Mouse (Mus musculus): ENCODE results near the gene Fam241a. TPM values are rescaled to one million over a fixed set of nuclear protein-coding genes. Genes with fewer than 3 reads are reported as not detected.

Fam241a gene
- polyA plus RNA-seq, 1 experiment from 2014 or later, result 1.6 TPM

- Histone ChIP-seq H3K27ac (replicated peaks; ENCODE audit: low read depth, low read length) (no peak overlapping the region), H3K4me3 (ENCODE audit: low read depth, low read length) (no peak overlapping the region), H3K9me3 (ENCODE audit: control insufficient read depth, low read length) (no peaks in the 10 kb centered on the region), H3K4me2 (ENCODE audit: low read depth, severe bottlenecking) (no peak overlapping the region), H3K9ac (ENCODE audit: low read length) (no peak overlapping the region), H3K36me3 (ENCODE audit: control insufficient read depth, insufficient read depth, low read length) (no peaks in the 10 kb centered on the region), H3K4me1 (ENCODE audit: control insufficient read depth, insufficient read depth, low read length) (no peaks in the 10 kb centered on the region), H3K27me3 (ENCODE audit: control insufficient read depth, insufficient read depth, low read length) (no peaks in the 10 kb centered on the region)
- WGBS, result 78% methylated on average over 9 of the region's 9 CpGs
- ATAC-seq (ENCODE audit: insufficient number of reproducible peaks, low FRiP score, low TSS enrichment, low read depth) (no peak), DNase-seq (ENCODE audit: low spot score) (no peak)
These were observed 22.0 kb upstream of the Fam241a start for GRCm38 (mm10) chr3:127917999-127918661.

- WGBS, result 91% methylated on average over 3 of the region's 3 CpGs
- DNase-seq (ENCODE audit: low spot score), result no peak
- no peaks in the 10 kb centered on the region for H3K36me3 ChIP-seq (ENCODE audit: control insufficient read depth, insufficient read depth, low read length)
- H3K4me2 ChIP-seq (ENCODE audit: low read depth, severe bottlenecking), result no peak overlapping the region
- no peak overlapping the region for H3K27ac ChIP-seq (replicated peaks; ENCODE audit: low read depth, low read length)
- H3K4me3 ChIP-seq (ENCODE audit: low read depth, low read length), result no peak overlapping the region
- ATAC-seq (ENCODE audit: insufficient number of reproducible peaks, low FRiP score, low TSS enrichment, low read depth), result no peak
- H3K9ac ChIP-seq (ENCODE audit: low read length), result no peak overlapping the region
- no peaks in the 10 kb centered on the region for H3K4me1 ChIP-seq (ENCODE audit: control insufficient read depth, insufficient read depth, low read length)
- no peaks in the 10 kb centered on the region for H3K27me3 ChIP-seq (ENCODE audit: control insufficient read depth, insufficient read depth, low read length)
- no peaks in the 10 kb centered on the region for H3K9me3 ChIP-seq (ENCODE audit: control insufficient read depth, low read length)
These were observed 21.4 kb upstream of the Fam241a start for GRCm38 (mm10) chr3:127917549-127917948.

DNA sequence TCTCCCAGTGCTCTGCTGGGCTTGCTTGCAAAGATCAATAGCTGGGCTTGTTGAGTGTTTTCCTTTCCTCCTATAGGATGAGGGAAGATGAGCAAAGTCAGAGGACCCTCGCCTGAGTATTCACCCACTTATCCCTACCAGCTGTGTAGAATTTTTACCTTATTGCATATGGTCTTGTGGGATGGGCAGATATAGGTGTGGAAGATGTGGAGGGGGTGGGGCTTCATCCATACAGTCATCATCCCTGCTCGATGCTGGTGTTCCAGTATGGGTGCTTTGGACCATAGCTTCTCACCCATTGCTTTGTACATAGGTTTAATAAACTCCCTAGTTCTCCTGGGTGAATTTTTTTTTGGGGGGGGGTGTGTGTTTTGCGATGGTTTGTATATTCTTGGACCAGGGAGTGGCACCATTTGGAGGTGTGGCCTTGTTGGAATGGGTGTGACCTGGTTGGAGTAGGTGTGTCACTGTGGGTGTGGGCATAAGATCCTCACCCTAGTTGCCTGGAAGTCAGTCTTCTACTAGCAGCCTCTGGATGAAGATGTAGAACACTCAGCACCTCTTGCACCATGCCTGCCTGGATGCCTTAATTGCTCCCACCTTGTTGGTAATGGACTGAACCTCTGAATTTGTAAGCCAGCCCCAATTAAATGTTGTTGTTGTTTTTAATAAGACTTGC is 19.7 kb upstream of the Fam241a start:
- Histone ChIP-seq H3K27ac (replicated peaks; ENCODE audit: low read depth, low read length) (no peak overlapping the region), H3K4me1 (ENCODE audit: control insufficient read depth, insufficient read depth, low read length) (no peaks in the 10 kb centered on the region), H3K36me3 (ENCODE audit: control insufficient read depth, insufficient read depth, low read length) (no peaks in the 10 kb centered on the region), H3K9ac (ENCODE audit: low read length) (no peak overlapping the region), H3K27me3 (ENCODE audit: control insufficient read depth, insufficient read depth, low read length) (no peaks in the 10 kb centered on the region), H3K9me3 (ENCODE audit: control insufficient read depth, low read length) (no peaks in the 10 kb centered on the region), H3K4me2 (ENCODE audit: low read depth, severe bottlenecking) (no peak overlapping the region), H3K4me3 (ENCODE audit: low read depth, low read length) (no peak overlapping the region)
- WGBS, result 88% methylated on average over 3 of the region's 3 CpGs
- ATAC-seq (ENCODE audit: insufficient number of reproducible peaks, low FRiP score, low TSS enrichment, low read depth), result no peak
- DNase-seq (ENCODE audit: low spot score), result no peak

- H3K4me2 ChIP-seq (ENCODE audit: low read depth, severe bottlenecking), result no peak overlapping the region
- H3K27ac ChIP-seq (replicated peaks; ENCODE audit: low read depth, low read length), result no peak overlapping the region
- WGBS, result 53% methylated on average over 16 of the region's 16 CpGs
- H3K9me3 ChIP-seq (ENCODE audit: control insufficient read depth, low read length), result no peaks in the 10 kb centered on the region; the same call in 1 of the 2 replicates
- no peaks in the 10 kb centered on the region for H3K36me3 ChIP-seq (ENCODE audit: control insufficient read depth, insufficient read depth, low read length)
- no peak overlapping the region for H3K9ac ChIP-seq (ENCODE audit: low read length)
- no peaks in the 10 kb centered on the region for H3K27me3 ChIP-seq (ENCODE audit: control insufficient read depth, insufficient read depth, low read length)
- H3K4me1 ChIP-seq (ENCODE audit: control insufficient read depth, insufficient read depth, low read length), result no peaks in the 10 kb centered on the region
- no peak for DNase-seq (ENCODE audit: low spot score)
- ATAC-seq (ENCODE audit: insufficient number of reproducible peaks, low FRiP score, low TSS enrichment, low read depth), result no peak
- H3K4me3 ChIP-seq (ENCODE audit: low read depth, low read length), result no peak overlapping the region
These were observed 18.0 kb upstream of the Fam241a start for GRCm38 (mm10) chr3:127913885-127914709.

- Histone ChIP-seq H3K9ac (ENCODE audit: low read length) (no peak overlapping the region), H3K36me3 (ENCODE audit: control insufficient read depth, insufficient read depth, low read length) (no peaks in the 10 kb centered on the region), H3K27ac (replicated peaks; ENCODE audit: low read depth, low read length) (no peak overlapping the region), H3K4me1 (ENCODE audit: control insufficient read depth, insufficient read depth, low read length) (no peaks in the 10 kb centered on the region), H3K4me3 (ENCODE audit: low read depth, low read length) (no peak overlapping the region), H3K4me2 (ENCODE audit: low read depth, severe bottlenecking) (no peak overlapping the region), H3K27me3 (ENCODE audit: control insufficient read depth, insufficient read depth, low read length) (no peaks in the 10 kb centered on the region), H3K9me3 (ENCODE audit: control insufficient read depth, low read length) (no peaks in the 10 kb centered on the region; the same call in 1 of the 2 replicates)
- no peak for ATAC-seq (ENCODE audit: insufficient number of reproducible peaks, low FRiP score, low TSS enrichment, low read depth)
- DNase-seq (ENCODE audit: low spot score), result no peak
- 71% methylated on average over 7 of the region's 7 CpGs for WGBS
These were observed 13.8 kb upstream of the Fam241a start for GRCm38 (mm10) chr3:127909941-127910340.

GRCm38 (mm10) chr3:127894981-127895779 is 944 bp downstream of the Fam241a start:
- Histone ChIP-seq H3K27ac (replicated peaks; ENCODE audit: low read depth, low read length) (no peak overlapping the region), H3K4me1 (ENCODE audit: control insufficient read depth, insufficient read depth, low read length) (no peaks in the 10 kb centered on the region), H3K9ac (ENCODE audit: low read length) (peak overlapping the region; percentile 58), H3K27me3 (ENCODE audit: control insufficient read depth, insufficient read depth, low read length) (peaks cover 4% of the 10 kb centered on the region; the same call in 1 of the 2 replicates), H3K4me2 (ENCODE audit: low read depth, severe bottlenecking) (peak overlapping the region; percentile 82), H3K9me3 (ENCODE audit: control insufficient read depth, low read length) (no peaks in the 10 kb centered on the region), H3K4me3 (ENCODE audit: low read depth, low read length) (peak overlapping the region; percentile 56), H3K36me3 (ENCODE audit: control insufficient read depth, insufficient read depth, low read length) (no peaks in the 10 kb centered on the region)
- ATAC-seq (ENCODE audit: insufficient number of reproducible peaks, low FRiP score, low TSS enrichment, low read depth) (no peak), DNase-seq (ENCODE audit: low spot score) (no peak)
- 46% methylated on average over 7 of the region's 7 CpGs for WGBS

- H3K27me3 ChIP-seq (ENCODE audit: control insufficient read depth, insufficient read depth, low read length), result peaks cover 4% of the 10 kb centered on the region; the same call in 1 of the 2 replicates
- 78% methylated on average over 7 of the region's 7 CpGs for whole genome bisulfite sequencing
- no peak overlapping the region for H3K4me3 ChIP-seq (ENCODE audit: low read depth, low read length)
- H3K9ac ChIP-seq (ENCODE audit: low read length), result no peak overlapping the region
- no peak overlapping the region for H3K4me2 ChIP-seq (ENCODE audit: low read depth, severe bottlenecking)
- H3K36me3 ChIP-seq (ENCODE audit: control insufficient read depth, insufficient read depth, low read length), result no peaks in the 10 kb centered on the region
- no peak for DNase-seq (ENCODE audit: low spot score)
- ATAC-seq (ENCODE audit: insufficient number of reproducible peaks, low FRiP score, low TSS enrichment, low read depth), result no peak
- no peaks in the 10 kb centered on the region for H3K4me1 ChIP-seq (ENCODE audit: control insufficient read depth, insufficient read depth, low read length)
- H3K27ac ChIP-seq (replicated peaks; ENCODE audit: low read depth, low read length), result no peak overlapping the region
- H3K9me3 ChIP-seq (ENCODE audit: control insufficient read depth, low read length), result no peaks in the 10 kb centered on the region
These were observed 2.2 kb downstream of the Fam241a start for GRCm38 (mm10) chr3:127893902-127894301.

GRCm38 (mm10) chr3:127891906-127892305 is 4.2 kb downstream of the Fam241a start:
- no peak for DNase-seq (ENCODE audit: low spot score)
- ATAC-seq (ENCODE audit: insufficient number of reproducible peaks, low FRiP score, low TSS enrichment, low read depth), result no peak
- Histone ChIP-seq H3K9ac (ENCODE audit: low read length) (no peak overlapping the region), H3K4me3 (ENCODE audit: low read depth, low read length) (no peak overlapping the region), H3K36me3 (ENCODE audit: control insufficient read depth, insufficient read depth, low read length) (no peaks in the 10 kb centered on the region), H3K27ac (replicated peaks; ENCODE audit: low read depth, low read length) (no peak overlapping the region), H3K4me2 (ENCODE audit: low read depth, severe bottlenecking) (no peak overlapping the region), H3K9me3 (ENCODE audit: control insufficient read depth, low read length) (no peaks in the 10 kb centered on the region), H3K27me3 (ENCODE audit: control insufficient read depth, insufficient read depth, low read length) (peaks cover 4% of the 10 kb centered on the region; the same call in 1 of the 2 replicates), H3K4me1 (ENCODE audit: control insufficient read depth, insufficient read depth, low read length) (no peaks in the 10 kb centered on the region)
- WGBS, result 35% methylated on average over 10 of the region's 10 CpGs

Data from limb, embryonic 11.5 days (tissue).